ENCODE assay signal across 8 mouse cellular contexts in the genomic region with DNA sequence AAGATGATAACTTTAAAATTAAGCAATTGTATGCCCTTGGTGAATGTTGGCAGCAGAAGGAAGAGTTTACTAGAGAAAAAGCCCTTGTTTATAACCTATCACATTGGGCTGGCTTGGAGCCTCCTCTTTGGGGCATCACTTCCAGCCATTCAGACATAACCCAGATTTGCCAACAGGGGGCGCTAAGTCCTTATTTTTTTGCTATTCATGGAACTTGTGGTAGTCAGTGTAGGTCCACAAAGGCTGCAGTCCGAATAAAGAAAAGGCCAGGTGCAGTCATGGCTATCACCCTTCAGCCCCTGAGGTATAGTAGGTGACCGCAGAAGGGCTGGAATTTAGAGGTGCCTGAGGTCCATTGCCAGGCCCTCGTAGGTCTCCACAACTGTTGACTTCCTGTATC. TPM values are rescaled to one million over a fixed set of nuclear protein-coding genes. Genes with fewer than 3 reads are reported as not detected.
DNase-seq lines count a peak whose midpoint lies in the region; ATAC-seq lines count a peak whose summit lies in the region.

No protein-coding gene starts in this region.

- peak; percentile 71 for ATAC-seq in forebrain, embryonic 14.5 days
- peak; percentile 50 to 54; a peak in 2 of 4 replicates for ATAC-seq in hematopoietic stem cell, adult 5-6 weeks (replicated peaks in 1 of 2; ENCODE audit: insufficient read depth in 1 of 2, low FRiP score in 2 of 2, low TSS enrichment in 1 of 2, low read depth in 1 of 2, poor library complexity in 2 of 2, severe bottlenecking in 2 of 2)
- no peak for ATAC-seq in erythroblast, adult 5-6 weeks (replicated peaks; ENCODE audit: low FRiP score, poor library complexity, severe bottlenecking)

- 0 out of 2 replicates have a peak, but pooled peaks cover 3% of the 10 kb centered on the region for H3K4me1 ChIP-seq in forebrain, embryonic 14.5 days (ENCODE audit: control insufficient read depth, insufficient read depth, low read length)

- H3K27ac ChIP-seq in forebrain, embryonic 14.5 days (ENCODE audit: low read depth, low read length), result no peak overlapping the region

- peak; percentile 87 for DNase-seq in NIH3T3 (ENCODE audit: low read depth)
- DNase-seq in c-Kit-positive CD71-positive TER-119-positive erythroid progenitor cells, embryonic 14.5 days (ENCODE audit: low spot score), result peak; percentile 25
- DNase-seq in forebrain, embryonic 14.5 days (ENCODE audit: low spot score), result peak; percentile 85
- DNase-seq in layer of hippocampus, adult 9-11 months, result peak; percentile 69
- DNase-seq in lung, postnatal 14 days, result peak; percentile 83
- peak; percentile 81 to 86 for DNase-seq in right cerebral cortex, postnatal 10 days (ENCODE audit: low spot score in 2 of 2)

- no peak overlapping the region for H3K4me3 ChIP-seq in forebrain, embryonic 14.5 days (ENCODE audit: low read depth, low read length)

- no peaks in the 10 kb centered on the region for H3K27me3 ChIP-seq in forebrain, embryonic 14.5 days (replicated peaks; ENCODE audit: control insufficient read depth, insufficient read depth, low read length)

- no peaks in the 10 kb centered on the region for H3K36me3 ChIP-seq in forebrain, embryonic 14.5 days (ENCODE audit: control insufficient read depth, insufficient read depth, low read length)

- 38% methylated on average over 4 of the region's 4 CpGs for WGBS in forebrain, embryonic 14.5 days

- no peak overlapping the region for H3K9ac ChIP-seq in forebrain, embryonic 14.5 days (ENCODE audit: low read length)

- no peak overlapping the region for H3K4me2 ChIP-seq in forebrain, embryonic 14.5 days (ENCODE audit: low read length)

- no peaks in the 10 kb centered on the region for H3K9me3 ChIP-seq in forebrain, embryonic 14.5 days (replicated peaks; ENCODE audit: control insufficient read depth, low read length)

RNA-seq across cellular contexts. Expression of gene Accsl, which starts 1.9 kb away (rescaled TPM):
- polyA plus RNA-seq in forebrain, embryonic 14.5 days (2014; fragmentation: Nextera tagmentation; extraction: Ambion mirVana), result 0.71 and 1.2 TPM in 2 replicates
- not detected in 2 replicates for total RNA-seq in hematopoietic stem cell, adult 5-6 weeks (2017)
- not detected in 2 replicates for total RNA-seq in erythroblast, adult 5-6 weeks (2015; ENCODE audit: low replicate concordance)
- total RNA-seq in erythroblast, adult 5-6 weeks (2017; ENCODE audit: low replicate concordance), result not detected in 2 replicates

RNA-seq across cellular contexts. Expression of gene Accs, which starts 21.1 kb away (rescaled TPM):
- 5.0 and 8.0 TPM in 2 replicates for polyA plus RNA-seq in forebrain, embryonic 14.5 days (2014; fragmentation: Nextera tagmentation; extraction: Ambion mirVana)
- 17.6 and 36.4 TPM in 2 replicates for total RNA-seq in hematopoietic stem cell, adult 5-6 weeks (2017)
- total RNA-seq in erythroblast, adult 5-6 weeks (2015; ENCODE audit: low replicate concordance), result 3.3 and 6.3 TPM in 2 replicates
- total RNA-seq in erythroblast, adult 5-6 weeks (2017; ENCODE audit: low replicate concordance), result 1.4 and 1.8 TPM in 2 replicates

RNA-seq across cellular contexts. Expression of gene Ext2, which starts 48.5 kb away (rescaled TPM):
- 53.1 and 61.9 TPM in 2 replicates for polyA plus RNA-seq in forebrain, embryonic 14.5 days (2014; fragmentation: Nextera tagmentation; extraction: Ambion mirVana)
- 35.6 and 41.4 TPM in 2 replicates for total RNA-seq in hematopoietic stem cell, adult 5-6 weeks (2017)
- total RNA-seq in erythroblast, adult 5-6 weeks (2015; ENCODE audit: low replicate concordance), result 5.8 and 11.1 TPM in 2 replicates
- 2.3 and 7.4 TPM in 2 replicates for total RNA-seq in erythroblast, adult 5-6 weeks (2017; ENCODE audit: low replicate concordance)

Comparison
In these comparisons a context has a peak if more than half of its experiments do, and no peak if none do; other contexts are left out.
1. DNase-seq: peak in every context shown above with its lines; median percentile 87 in NIH3T3; 85 in forebrain, embryonic 14.5 days; 84 in right cerebral cortex, postnatal 10 days; 83 in lung, postnatal 14 days; 69 in layer of hippocampus, adult 9-11 months; 25 in c-Kit-positive CD71-positive TER-119-positive erythroid progenitor cells, embryonic 14.5 days.